Mouse (Mus musculus): ENCODE measurements around the gene Gfral. TPM values are rescaled to one million over a fixed set of nuclear protein-coding genes. Genes with fewer than 3 reads are reported as not detected.

Gene Gfral
- total and polyA plus RNA-seq, 3 experiments: not detected

DNA sequence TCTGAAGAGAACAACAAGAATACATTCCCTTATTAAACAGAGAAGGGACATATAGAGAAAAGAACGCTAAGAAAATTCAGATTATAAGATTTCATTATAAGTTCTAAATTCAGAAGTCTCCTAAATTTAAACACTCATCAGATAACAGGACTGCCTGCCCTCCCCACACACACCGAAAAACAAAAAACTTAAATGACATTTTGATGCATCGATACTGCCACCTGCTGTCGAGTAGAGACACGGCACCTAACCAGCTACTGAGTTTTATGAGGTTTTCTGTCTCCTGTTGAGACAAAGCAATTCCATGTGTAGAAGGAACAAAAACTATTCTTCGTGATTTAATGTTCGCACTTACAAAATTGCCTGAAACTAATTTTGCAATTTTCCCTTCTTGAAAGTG, 23.2 kb upstream of the Gfral start (continued):
- no peak for TF ChIP-seq MAZ (IDR thresholded peaks at IDR 0.05; ENCODE audit: low read depth, low read length)
- no peak for TF ChIP-seq USF2 (conservative IDR thresholded peaks at IDR 0.05; ENCODE audit: low read depth, low read length)

DNA sequence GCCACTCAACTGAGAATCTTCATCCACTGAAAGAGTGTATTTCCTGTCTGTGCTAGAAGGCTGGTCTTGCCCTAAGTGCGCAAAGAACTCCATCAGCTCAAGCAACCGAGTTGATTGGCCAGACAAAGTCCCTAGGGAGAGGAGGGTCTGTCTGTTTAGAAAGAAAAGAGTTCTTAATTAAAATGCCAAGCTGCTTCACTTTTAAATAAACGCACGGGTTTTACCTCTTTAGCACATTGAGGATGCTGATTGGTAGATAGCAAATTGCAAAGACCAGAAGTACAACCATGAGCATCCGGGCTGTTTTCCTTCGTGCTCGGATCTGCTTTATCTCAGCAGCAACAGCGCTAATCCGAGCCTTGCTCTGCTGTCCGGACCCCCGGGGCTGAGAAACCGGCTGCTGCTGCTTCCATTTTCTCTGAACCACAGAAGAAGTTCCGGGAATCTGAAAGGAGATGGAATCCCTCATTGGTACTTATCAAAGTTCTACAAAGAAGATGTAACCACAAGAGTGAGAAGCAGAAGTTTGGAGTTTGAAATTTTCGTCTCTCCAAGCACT, 22.6 kb upstream of the Gfral start:
- no peak overlapping the region for H3K4me3 ChIP-seq (replicated peaks in 1 of 3; ENCODE audit: low read depth in 2 of 3, low read length in 2 of 3, poor library complexity in 1 of 3)
- peak overlapping the region; percentile 64 for H3K4me2 ChIP-seq (ENCODE audit: insufficient read depth, low read depth, poor library complexity, severe bottlenecking)
- H3K9me3 ChIP-seq (replicated peaks; ENCODE audit: low read length): no peaks in the 10 kb centered on the region
- TF ChIP-seq CTCF (conservative IDR thresholded peaks at IDR 0.05 in 1 of 2, IDR thresholded peaks at IDR 0.05 in 1 of 2; ENCODE audit: low read depth in 2 of 2, low read length in 2 of 2) (no peak), UBTF (IDR thresholded peaks at IDR 0.05; ENCODE audit: low read depth, low read length) (no peak), ZKSCAN1 (IDR thresholded peaks at IDR 0.05; ENCODE audit: borderline replicate concordance, low read depth, low read length) (no peak), KAT2A (IDR thresholded peaks at IDR 0.05; ENCODE audit: insufficient replicate concordance, low read length) (no peak), NELFE (IDR thresholded peaks at IDR 0.05; ENCODE audit: low read depth, low read length) (no peak), ZC3H11A (IDR thresholded peaks at IDR 0.05; ENCODE audit: low read depth, low read length) (no peak), ETS1 (conservative IDR thresholded peaks at IDR 0.05; ENCODE audit: low read depth, low read length) (no peak)
- no peak overlapping the region for H3K27ac ChIP-seq (ENCODE audit: insufficient read depth, low read depth)
- DNase-seq (ENCODE audit: extremely low read depth): no peak
- no peaks in the 10 kb centered on the region for H3K36me3 ChIP-seq (replicated peaks in 1 of 2; ENCODE audit: control insufficient read depth in 1 of 2, insufficient read depth in 1 of 2, low read length in 1 of 2)
- dilution Hi-C loops (cut with MboI; ENCODE audit: extremely low pct_ligation_motif_present, extremely low pct_unique_long_range_greater_than_20kb, low sequenced_read_pairs): no loop called here
- no peaks in the 10 kb centered on the region for H3K79me2 ChIP-seq (replicated peaks; ENCODE audit: control insufficient read depth, extremely low read depth, insufficient read depth, poor library complexity, severe bottlenecking)
- H3K27me3 ChIP-seq (replicated peaks): no peaks in the 10 kb centered on the region
- in situ Hi-C loops (cut with MboI; ENCODE audit: low pct_ligation_motif_present, low pct_unique_long_range_greater_than_20kb, low sequenced_read_pairs): loop anchor here (25.0 kb wide), 1 partner anchor 474 kb away; no protein-coding TSS in a partner anchor
- H3K9ac ChIP-seq (ENCODE audit: insufficient read depth, low read depth): no peak overlapping the region
- H3K4me1 ChIP-seq (ENCODE audit: control insufficient read depth in 1 of 2, insufficient read depth in 2 of 2): peaks cover 0 to 4% of the 10 kb centered on the region in 2 experiments; a peak in 1 of 4 replicates

DNA sequence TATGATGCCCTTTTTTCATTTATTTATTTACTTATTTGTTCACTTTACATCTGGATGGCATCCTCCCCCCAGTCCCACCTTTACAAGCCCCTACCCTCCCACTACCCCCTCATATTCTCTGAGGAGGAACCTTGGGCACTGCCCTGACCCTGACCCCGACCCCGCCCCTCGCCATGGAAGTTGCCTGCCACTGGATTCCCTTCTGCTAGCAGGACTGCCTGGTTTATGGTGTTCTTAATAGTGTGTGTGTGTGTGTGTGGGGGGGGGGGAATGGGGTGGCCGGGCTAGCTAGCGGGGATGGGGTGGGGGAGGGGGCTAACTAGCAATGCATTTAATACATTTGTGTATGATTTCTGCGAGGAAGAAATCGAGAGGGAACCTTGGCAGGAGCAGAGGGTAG, 21.4 kb upstream of the Gfral start:
- dilution Hi-C loops (cut with MboI; ENCODE audit: extremely low pct_ligation_motif_present, extremely low pct_unique_long_range_greater_than_20kb, low sequenced_read_pairs): no loop called here
- no peak overlapping the region for H3K4me3 ChIP-seq (replicated peaks in 1 of 3; ENCODE audit: low read depth in 2 of 3, low read length in 2 of 3, poor library complexity in 1 of 3)
- in situ Hi-C loops (cut with MboI; ENCODE audit: low pct_ligation_motif_present, low pct_unique_long_range_greater_than_20kb, low sequenced_read_pairs): loop anchor here (25.0 kb wide), 1 partner anchor 473 kb away; no protein-coding TSS in a partner anchor

More for the DNA sequence above, 21.4 kb upstream of the Gfral start:
- no peaks in the 10 kb centered on the region for H3K36me3 ChIP-seq (replicated peaks in 1 of 2; ENCODE audit: control insufficient read depth in 1 of 2, insufficient read depth in 1 of 2, low read length in 1 of 2)
- H3K79me2 ChIP-seq (replicated peaks; ENCODE audit: control insufficient read depth, extremely low read depth, insufficient read depth, poor library complexity, severe bottlenecking): no peaks in the 10 kb centered on the region
- no peak overlapping the region for H3K9ac ChIP-seq (ENCODE audit: insufficient read depth, low read depth)
- no peak overlapping the region for H3K4me2 ChIP-seq (ENCODE audit: insufficient read depth, low read depth, poor library complexity, severe bottlenecking)
- no peak for DNase-seq (ENCODE audit: extremely low read depth)
- no peaks in the 10 kb centered on the region for H3K9me3 ChIP-seq (replicated peaks; ENCODE audit: low read length)
- H3K27me3 ChIP-seq (replicated peaks): no peaks in the 10 kb centered on the region
- peaks cover 0 to 8% of the 10 kb centered on the region in 2 experiments; a peak in 1 of 4 replicates for H3K4me1 ChIP-seq (ENCODE audit: control insufficient read depth in 1 of 2, insufficient read depth in 2 of 2)
- no peak for TF ChIP-seq TCF12 (IDR thresholded peaks at IDR 0.05; ENCODE audit: low read depth, low read length)
- no peak for TF ChIP-seq EP300 (IDR thresholded peaks at IDR 0.05; ENCODE audit: low read length)
- TF ChIP-seq RAD21 (IDR thresholded peaks at IDR 0.05; ENCODE audit: low read depth, low read length): no peak
- TF ChIP-seq MAX (IDR thresholded peaks at IDR 0.05; ENCODE audit: low read length): no peak
- TF ChIP-seq IRF4 (IDR thresholded peaks at IDR 0.05; ENCODE audit: low read depth, low read length): no peak
- no peak for TF ChIP-seq ETS1 (conservative IDR thresholded peaks at IDR 0.05; ENCODE audit: low read depth, low read length)
- TF ChIP-seq JUND (conservative IDR thresholded peaks at IDR 0.05; ENCODE audit: low read depth, low read length): no peak
- TF ChIP-seq ELF1 (IDR thresholded peaks at IDR 0.05; ENCODE audit: low read depth, low read length): no peak
- TF ChIP-seq UBTF (IDR thresholded peaks at IDR 0.05; ENCODE audit: low read depth, low read length): no peak
- H3K27ac ChIP-seq (ENCODE audit: insufficient read depth, low read depth): no peak overlapping the region
